Mouse (Mus musculus): ENCODE measurements around the gene Gm13696. TPM values are rescaled to one million over a fixed set of nuclear protein-coding genes. Genes with fewer than 3 reads are reported as not detected.

Gm13696 gene
- polyA plus RNA-seq, 3 experiments from 2014 or later = not detected

Other genes with a start within 250 kb of the Gm13696 start
- gene Itgav, start 248.7 kb upstream of the Gm13696 start, polyA plus RNA-seq (2017; shearing (Covaris generic)) = 10 to 100 TPM; 63.4 to 80.2 (median 77.9) TPM
- 1 to 10 TPM in 1 of 3 experiments, under 1 TPM in 2; 0.25 to 1.0 (median 0.52) TPM for gene Fam171b, start 160.5 kb upstream of the Gm13696 start, polyA plus RNA-seq (2017; shearing (Covaris generic))
- gene Zswim2, start 31.9 kb upstream of the Gm13696 start, polyA plus RNA-seq (2017; shearing (Covaris generic)) = not detected
- gene Gm13698, start 17.4 kb upstream of the Gm13696 start, polyA plus RNA-seq (2017; shearing (Covaris generic)) = not detected
- gene Gm13693, start 11.6 kb upstream of the Gm13696 start, polyA plus RNA-seq (2017; shearing (Covaris generic)) = not detected
- gene Gm13695, start 5.8 kb upstream of the Gm13696 start, polyA plus RNA-seq (2017; shearing (Covaris generic)) = not detected
- not detected for gene Gm13694, start 5.8 kb downstream of the Gm13696 start, polyA plus RNA-seq (2017; shearing (Covaris generic))
- not detected for gene Gm13697, start 11.6 kb downstream of the Gm13696 start, polyA plus RNA-seq (2017; shearing (Covaris generic))
- not detected for gene Gm13691, start 17.4 kb downstream of the Gm13696 start, polyA plus RNA-seq (2017; shearing (Covaris generic))

Measured in inflammation-experienced regulatory T-cells, adult 6 months (primary cell).